Mouse (Mus musculus) cerebellum, adult 9-10 months (tissue): ENCODE measurements around the gene Gtsf1l.

Experiments
- DNase-seq: peaks from one replicate; pipeline ENCODE4 v3.0.0; 2022

Gtsf1l gene

GRCm38 (mm10) chr2:163049116-163049515 lies 38.5 kb downstream of the Gtsf1l start:
- DNase-seq = no peak

- peak; percentile 26 for DNase-seq
Measured at GRCm38 (mm10) chr2:163048125-163048524, 39.5 kb downstream of the Gtsf1l start.

GRCm38 (mm10) chr2:163039940-163040339 lies 47.7 kb downstream of the Gtsf1l start:
- DNase-seq = no peak
